Mouse (Mus musculus) liver, postnatal 0 days (tissue): ENCODE data around the gene Mical3.

Experiments
- CTCF ChIP-seq: sonication (generic); IDR thresholded peaks from 2 replicates; pipeline ENCODE4 v1.5.1; 2016; ENCODE audit warnings: antibody characterized with exemption, low read depth
- EP300 ChIP-seq: IDR thresholded peaks from 2 replicates; pipeline ENCODE4 v1.6.1; 2016; ENCODE audit warnings: antibody characterized with exemption, low read depth, mild to moderate bottlenecking

DNA sequence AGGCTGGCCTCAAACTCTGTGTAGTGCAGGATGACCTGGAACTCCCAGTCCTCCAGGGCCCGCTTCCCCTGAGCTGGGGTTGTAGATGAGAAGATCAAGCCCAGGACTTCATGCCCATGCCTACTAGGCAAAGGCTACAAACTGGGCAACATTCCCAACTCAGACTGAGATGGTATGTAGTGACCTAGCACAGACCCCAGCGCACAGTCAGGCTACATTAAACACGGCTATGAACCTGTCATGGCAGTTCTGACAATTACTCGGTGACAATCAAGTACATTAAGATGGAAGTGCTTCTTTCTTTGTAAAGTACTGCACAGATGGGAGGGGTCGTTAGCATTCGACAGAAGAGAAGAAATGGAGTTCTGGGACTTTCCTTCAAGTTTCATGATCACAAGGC is 44.0 kb upstream of the Mical3 start:
- TF ChIP-seq CTCF (no peak), EP300 (no peak)
